ENCODE assay signal across 11 mouse cellular contexts in the genomic region with DNA sequence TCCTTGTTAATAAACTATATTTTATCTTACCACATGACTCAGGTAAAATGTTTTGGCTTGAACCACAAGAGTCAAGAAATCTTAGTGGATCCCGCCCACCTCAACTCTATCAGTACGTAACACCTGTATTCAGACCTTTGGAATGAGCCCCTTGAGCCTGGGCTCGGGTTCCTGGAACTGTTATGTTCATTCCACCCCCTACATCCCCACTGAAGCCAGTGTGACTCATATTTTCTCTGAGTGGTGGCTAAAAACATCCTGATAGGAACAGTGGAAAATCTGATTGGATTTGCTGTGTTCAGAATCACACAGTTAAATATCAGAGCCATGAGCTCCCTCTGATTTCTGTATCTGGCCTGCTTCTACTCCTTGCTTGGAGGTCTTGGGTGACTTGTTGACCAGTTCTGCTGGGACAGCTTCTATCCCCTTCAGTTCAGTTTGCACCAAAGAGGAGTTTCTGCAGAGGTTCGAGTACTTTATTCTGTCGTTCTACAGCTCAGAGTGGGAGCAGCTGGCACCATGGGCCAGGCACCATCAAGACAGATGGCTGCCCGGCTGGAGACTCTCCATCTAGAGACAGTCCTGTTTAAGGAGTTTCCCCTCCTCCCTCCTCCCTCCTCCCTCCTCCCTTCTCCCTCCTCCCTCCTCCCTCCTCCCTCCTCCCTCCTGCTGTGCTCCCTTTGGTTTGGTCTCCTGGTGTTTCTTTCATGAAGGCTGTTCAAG.
A peak's percentile ranks its signal among the peaks of the same experiment; 100 is the strongest.
DNase-seq lines count a peak whose midpoint lies in the region; ATAC-seq and TF ChIP-seq lines count a peak whose summit lies in the region.
"Had no signal": no experiment of that assay in that cellular context is flagged by ENCODE, and none has a peak within 500 bp of the region (broad histone marks: within the 10 kb centered on the region; RNA-seq: fewer than 3 reads in every experiment).

No protein-coding gene starts in this region.

- H3K4me2 ChIP-seq in hindbrain, embryonic 13.5 days, result no peak overlapping the region
- no peak overlapping the region for H3K4me2 ChIP-seq in hindbrain, embryonic 11.5 days (replicated peaks; ENCODE audit: low read depth, low read length)
- no peak overlapping the region for H3K4me2 ChIP-seq in intestine, postnatal 0 days (replicated peaks; ENCODE audit: low read depth)
- H3K4me2 ChIP-seq: liver, embryonic 13.5 days; midbrain, embryonic 12.5 days had no signal

- H3K4me1 ChIP-seq in hindbrain, embryonic 13.5 days (replicated peaks), result 0 out of 2 replicates have a peak, but pooled peaks cover 3% of the 10 kb centered on the region
- no peaks in the 10 kb centered on the region for H3K4me1 ChIP-seq in hindbrain, embryonic 11.5 days (replicated peaks; ENCODE audit: control insufficient read depth, insufficient read depth, low read length)
- H3K4me1 ChIP-seq in intestine, postnatal 0 days (replicated peaks; ENCODE audit: control insufficient read depth, insufficient read depth, low read length), result no peaks in the 10 kb centered on the region
- H3K4me1 ChIP-seq: liver, embryonic 13.5 days had no signal

- DNase-seq in hindbrain, embryonic 11.5 days (ENCODE audit: low spot score), result no peak
- DNase-seq in cerebellum, adult 11 months, result peak; percentile 86
- DNase-seq in layer of hippocampus, adult 11-12 months (ENCODE audit: low spot score), result peak; percentile 76
- peak; percentile 70 to 77 for DNase-seq in right cerebral cortex, adult 2 months (ENCODE audit: low spot score in 2 of 2)
- no peak for DNase-seq in adrenal gland, adult 2 months
- DNase-seq: kidney, postnatal 14 days; liver, embryonic 13.5 days had no signal

- no peaks in the 10 kb centered on the region for H3K9me3 ChIP-seq in hindbrain, embryonic 13.5 days
- no peaks in the 10 kb centered on the region for H3K9me3 ChIP-seq in hindbrain, embryonic 11.5 days (ENCODE audit: control insufficient read depth, low read length)
- no peaks in the 10 kb centered on the region for H3K9me3 ChIP-seq in intestine, postnatal 0 days (ENCODE audit: control insufficient read depth)
- H3K9me3 ChIP-seq: liver, embryonic 13.5 days; midbrain, embryonic 12.5 days had no signal

- H3K36me3 ChIP-seq in hindbrain, embryonic 13.5 days, result no peaks in the 10 kb centered on the region
- H3K36me3 ChIP-seq in hindbrain, embryonic 11.5 days (ENCODE audit: control insufficient read depth, insufficient read depth, low read length), result no peaks in the 10 kb centered on the region
- H3K36me3 ChIP-seq in intestine, postnatal 0 days (ENCODE audit: control insufficient read depth, insufficient read depth), result no peaks in the 10 kb centered on the region
- H3K36me3 ChIP-seq: liver, embryonic 13.5 days; midbrain, embryonic 12.5 days had no signal

- H3K27me3 ChIP-seq in hindbrain, embryonic 13.5 days, result no peaks in the 10 kb centered on the region
- no peaks in the 10 kb centered on the region for H3K27me3 ChIP-seq in hindbrain, embryonic 11.5 days (ENCODE audit: control insufficient read depth, insufficient read depth, low read length)
- no peaks in the 10 kb centered on the region for H3K27me3 ChIP-seq in intestine, postnatal 0 days (replicated peaks; ENCODE audit: control insufficient read depth, insufficient read depth, low read length)
- H3K27me3 ChIP-seq: liver, embryonic 13.5 days; midbrain, embryonic 12.5 days had no signal

- no peak overlapping the region for H3K9ac ChIP-seq in hindbrain, embryonic 13.5 days
- H3K9ac ChIP-seq in hindbrain, embryonic 11.5 days (ENCODE audit: low read depth, low read length), result no peak overlapping the region
- H3K9ac ChIP-seq in intestine, postnatal 0 days (ENCODE audit: low read depth, low read length), result no peak overlapping the region
- H3K9ac ChIP-seq: liver, embryonic 13.5 days; midbrain, embryonic 12.5 days had no signal

- TF ChIP-seq CTCF in intestine, postnatal 0 days (IDR thresholded peaks at IDR 0.05; ENCODE audit: low read depth), result no peak

- no peak for ATAC-seq in hindbrain, embryonic 13.5 days (ENCODE audit: low FRiP score)
- no peak for ATAC-seq in hindbrain, embryonic 11.5 days (ENCODE audit: low FRiP score)
- ATAC-seq in intestine, postnatal 0 days, result no peak
- ATAC-seq in megakaryocyte-erythroid progenitor cell, adult 5-6 weeks (replicated peaks; ENCODE audit: low FRiP score, low TSS enrichment, poor library complexity, severe bottlenecking), result no peak

- WGBS in hindbrain, embryonic 13.5 days, result 56% methylated on average over 6 of the region's 6 CpGs
- WGBS in hindbrain, embryonic 11.5 days, result 70% methylated on average over 6 of the region's 6 CpGs
- 52% methylated on average over 6 of the region's 6 CpGs for WGBS in intestine, postnatal 0 days

- H3K27ac ChIP-seq in hindbrain, embryonic 13.5 days, result 0 out of 2 replicates have a peak overlapping the region, but pooled peaks have one; percentile 13
- no peak overlapping the region for H3K27ac ChIP-seq in hindbrain, embryonic 11.5 days (ENCODE audit: low read depth, low read length)
- no peak overlapping the region for H3K27ac ChIP-seq in intestine, postnatal 0 days (ENCODE audit: low read depth, low read length)
- H3K27ac ChIP-seq: liver, embryonic 13.5 days; midbrain, embryonic 12.5 days had no signal

- no peak overlapping the region for H3K4me3 ChIP-seq in hindbrain, embryonic 13.5 days
- H3K4me3 ChIP-seq in hindbrain, embryonic 11.5 days (ENCODE audit: low read depth, low read length), result no peak overlapping the region
- no peak overlapping the region for H3K4me3 ChIP-seq in intestine, postnatal 0 days (ENCODE audit: low read depth, low read length)
- H3K4me3 ChIP-seq: liver, embryonic 13.5 days; midbrain, embryonic 12.5 days had no signal

Comparison
In these comparisons a context has a peak if more than half of its experiments do, and no peak if none do; other contexts are left out.
1. DNase-seq: peak in cerebellum, adult 11 months (single experiment), layer of hippocampus, adult 11-12 months (single experiment) and right cerebral cortex, adult 2 months (2 of 2); none in hindbrain, embryonic 11.5 days (single experiment) and adrenal gland, adult 2 months (single experiment).